In genomic region chr16:25549542-25550110, GRCm38 (mm10) we compare ENCODE assay signal across 14 mouse cellular contexts.
"Had no signal": no experiment of that assay in that cellular context is flagged by ENCODE, and none has a peak within 500 bp of the region (broad histone marks: within the 10 kb centered on the region; RNA-seq: fewer than 3 reads in every experiment).

No protein-coding gene starts in this region.

- H3K4me2 ChIP-seq: intestine, embryonic 15.5 days; limb, embryonic 15.5 days; liver, embryonic 12.5 days; lung, embryonic 14.5 days; midbrain, embryonic 11.5 days; neural tube, embryonic 13.5 days had no signal

- H3K36me3 ChIP-seq: intestine, embryonic 15.5 days; limb, embryonic 15.5 days; liver, embryonic 12.5 days; neural tube, embryonic 13.5 days had no signal

- ATAC-seq: intestine, embryonic 15.5 days; liver, embryonic 12.5 days; midbrain, embryonic 16.5 days had no signal

- H3K9me3 ChIP-seq: intestine, embryonic 15.5 days; limb, embryonic 15.5 days; liver, embryonic 12.5 days; megakaryocyte, embryonic 14.5 days; neural tube, embryonic 13.5 days had no signal

- H3K4me3 ChIP-seq: intestine, embryonic 15.5 days; limb, embryonic 15.5 days; liver, embryonic 12.5 days; neural tube, embryonic 13.5 days had no signal

- H3K27ac ChIP-seq: intestine, embryonic 15.5 days; limb, embryonic 15.5 days; liver, embryonic 12.5 days; neural tube, embryonic 13.5 days had no signal

- DNase-seq: layer of hippocampus, postnatal 36 days; lung, embryonic 14.5 days; lung, postnatal 10 days; lung, postnatal 4 days; retina, postnatal 1 day; right cerebral cortex, postnatal 14 days; thymus, postnatal 36 days had no signal

- H3K9ac ChIP-seq: intestine, embryonic 15.5 days; limb, embryonic 15.5 days; liver, embryonic 12.5 days; lung, embryonic 14.5 days; neural tube, embryonic 13.5 days had no signal

- H3K4me1 ChIP-seq: intestine, embryonic 15.5 days; limb, embryonic 15.5 days; liver, embryonic 12.5 days; neural tube, embryonic 13.5 days had no signal

- H3K27me3 ChIP-seq: intestine, embryonic 15.5 days; limb, embryonic 15.5 days; liver, embryonic 12.5 days; megakaryocyte, embryonic 14.5 days; neural tube, embryonic 13.5 days had no signal
